Mouse (Mus musculus): ENCODE data around the gene Ddx50.
"Not testable (repeated sequence)": the region's sequence is repeated elsewhere in the genome, so short reads cannot be mapped to it uniquely, and the experiment has no call there.

Gene Ddx50

GRCm38 (mm10) chr10:62601053-62601791 is 49.8 kb downstream of the Ddx50 start:
- no peak for DNase-seq (ENCODE audit: low read depth, low spot score)

DNA sequence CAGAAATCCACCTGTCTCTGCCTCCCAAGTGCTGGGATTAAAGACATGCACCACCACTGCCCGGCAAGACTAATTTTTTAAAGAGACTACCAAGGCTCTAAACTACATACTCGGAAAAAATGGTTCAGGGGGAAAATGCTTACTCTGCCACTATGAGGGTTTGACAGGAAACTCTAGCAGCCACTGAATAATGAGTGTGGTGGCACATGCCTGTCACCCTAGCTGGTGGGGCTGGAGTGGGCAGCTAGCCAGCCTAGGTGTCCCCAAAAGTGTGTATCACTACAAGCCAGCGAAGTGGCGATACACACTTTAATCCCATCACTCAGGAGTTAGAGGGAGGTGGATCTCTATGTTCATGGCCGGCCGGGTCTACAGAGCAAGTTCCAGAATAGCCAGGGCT is 51.0 kb downstream of the Ddx50 start:
- no peak for DNase-seq (ENCODE audit: low read depth, low spot score)

DNA sequence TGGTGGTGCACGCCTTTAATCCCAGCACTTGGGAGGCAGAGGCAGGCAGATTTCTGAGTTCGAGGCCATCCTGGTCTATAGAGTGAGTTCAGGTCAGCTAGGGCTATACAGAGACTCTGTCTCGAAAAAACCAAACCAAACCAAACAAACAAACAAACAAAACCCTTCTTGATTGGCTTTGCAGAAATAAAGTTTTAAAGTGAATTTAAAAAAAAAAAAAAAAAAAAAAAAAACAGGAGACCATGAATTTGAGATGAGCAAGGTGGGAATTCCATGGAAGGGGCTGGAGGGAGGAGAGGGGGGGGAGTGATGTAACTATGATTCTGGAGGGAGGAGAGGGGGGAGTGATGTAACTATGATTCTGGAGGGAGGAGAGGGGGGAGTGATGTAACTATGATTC is 51.7 kb downstream of the Ddx50 start:
- not testable (repeated sequence) for DNase-seq (ENCODE audit: low read depth, low spot score)

DNA sequence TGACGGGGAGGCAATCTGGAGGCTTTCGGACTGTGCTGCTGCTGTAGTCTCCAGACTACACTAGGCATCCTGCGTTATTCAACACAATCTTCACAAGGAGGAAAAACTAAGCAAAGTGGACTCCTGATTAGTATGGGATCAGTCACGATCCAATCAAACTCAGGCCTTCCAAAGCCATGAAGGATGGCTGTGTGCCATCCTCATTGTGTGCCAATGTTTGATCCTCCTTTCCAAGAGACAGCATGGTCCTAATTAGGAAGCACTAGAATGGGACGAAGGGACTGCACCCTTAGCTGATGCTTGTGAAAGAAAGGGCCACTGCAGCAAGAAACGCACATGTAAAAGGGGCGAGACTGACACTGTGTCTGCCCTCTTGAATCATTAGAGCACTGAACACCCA is 58.5 kb downstream of the Ddx50 start:
- DNase-seq (ENCODE audit: low read depth, low spot score): no peak

GRCm38 (mm10) chr10:62590200-62590599 is 60.8 kb downstream of the Ddx50 start:
- peak; percentile 86 for DNase-seq (ENCODE audit: low read depth, low spot score)

- no peak for DNase-seq (ENCODE audit: low read depth, low spot score)
These were observed 62.4 kb downstream of the Ddx50 start for GRCm38 (mm10) chr10:62588616-62589015.

GRCm38 (mm10) chr10:62583245-62583644 is 67.8 kb downstream of the Ddx50 start:
- no peak for DNase-seq (ENCODE audit: low read depth, low spot score)

GRCm38 (mm10) chr10:62582701-62583100 is 68.3 kb downstream of the Ddx50 start:
- no peak for DNase-seq (ENCODE audit: low read depth, low spot score)

DNA sequence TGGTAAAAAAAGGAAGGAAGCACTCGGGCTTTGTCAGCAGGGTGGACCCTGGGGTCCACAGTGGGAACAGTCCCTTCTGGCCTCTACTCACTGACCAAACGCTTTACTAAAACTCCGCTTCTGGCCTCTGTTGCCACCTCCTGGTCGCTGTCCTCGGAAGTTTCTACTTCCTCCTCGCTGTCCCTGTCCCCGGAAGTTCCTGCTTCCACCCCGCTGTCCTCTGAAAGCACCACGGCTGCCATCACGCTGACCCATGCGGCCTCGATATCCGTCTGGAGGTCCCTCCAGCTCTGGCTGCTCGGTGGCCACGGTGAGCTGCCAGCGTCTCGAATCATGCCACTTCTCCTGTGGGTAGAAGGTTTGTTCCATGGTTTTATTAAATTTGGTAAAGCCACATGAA is 68.8 kb downstream of the Ddx50 start:
- no peak for DNase-seq (ENCODE audit: low read depth, low spot score)

- not testable (repeated sequence) for DNase-seq (ENCODE audit: low read depth, low spot score)
These were observed 71.9 kb downstream of the Ddx50 start for GRCm38 (mm10) chr10:62579129-62579528.

- peak; percentile 95 for DNase-seq (ENCODE audit: low read depth, low spot score)
These were observed 72.5 kb downstream of the Ddx50 start, which contains the start of gene Kif1bp for GRCm38 (mm10) chr10:62578338-62579100. Gene Kif1bp (minus strand): TSS chr10:62578457.

- no peak for DNase-seq (ENCODE audit: low read depth, low spot score)
These were observed 73.2 kb downstream of the Ddx50 start for GRCm38 (mm10) chr10:62577673-62578337.

DNA sequence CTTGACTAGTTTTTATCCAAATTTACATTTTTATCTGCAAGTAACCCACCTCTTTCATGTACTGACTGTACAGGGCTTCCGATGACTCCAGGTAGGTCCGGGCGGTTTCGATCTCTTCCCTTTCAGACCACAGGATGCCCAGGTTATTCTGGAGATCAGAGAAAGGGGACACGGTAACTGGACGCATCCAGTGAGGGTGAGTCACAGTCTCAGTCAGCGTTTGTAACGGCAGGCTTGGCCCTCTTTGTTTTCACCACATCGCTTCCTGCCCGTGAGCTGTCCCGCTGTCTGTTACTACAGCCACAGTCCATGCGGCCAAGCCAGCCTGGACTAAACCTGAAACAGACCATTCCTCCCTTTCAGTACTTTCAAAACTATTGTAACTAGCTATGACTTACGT is 76.0 kb downstream of the Ddx50 start:
- DNase-seq (ENCODE audit: low read depth, low spot score): no peak

- no peak for DNase-seq (ENCODE audit: low read depth, low spot score)
These were observed 80.7 kb downstream of the Ddx50 start for GRCm38 (mm10) chr10:62570126-62570871.

GRCm38 (mm10) chr10:62568861-62569260 is 82.2 kb downstream of the Ddx50 start:
- DNase-seq (ENCODE audit: low read depth, low spot score): no peak
